Mouse (Mus musculus) heart, adult 18-20 months (tissue): ENCODE measurements around the gene Caln1. TPM values are rescaled to one million over a fixed set of nuclear protein-coding genes. Genes with fewer than 3 reads are reported as not detected.

ENCODE experiments used
- DNase-seq, 2 experiments: peaks; one replicate each; pipeline ENCODE4 v3.0.0; 2021 to 2022; ENCODE audit warnings: mixed read lengths in 1 of 2
- total RNA-seq, 2 experiments: library from RNA; stranded (reverse); gene quantifications; 2 replicates each; pipeline ENCODE4 v1.2.3; 2021

Gene Caln1
- total RNA-seq, 2 experiments from 2014 or later, result not detected

DNA sequence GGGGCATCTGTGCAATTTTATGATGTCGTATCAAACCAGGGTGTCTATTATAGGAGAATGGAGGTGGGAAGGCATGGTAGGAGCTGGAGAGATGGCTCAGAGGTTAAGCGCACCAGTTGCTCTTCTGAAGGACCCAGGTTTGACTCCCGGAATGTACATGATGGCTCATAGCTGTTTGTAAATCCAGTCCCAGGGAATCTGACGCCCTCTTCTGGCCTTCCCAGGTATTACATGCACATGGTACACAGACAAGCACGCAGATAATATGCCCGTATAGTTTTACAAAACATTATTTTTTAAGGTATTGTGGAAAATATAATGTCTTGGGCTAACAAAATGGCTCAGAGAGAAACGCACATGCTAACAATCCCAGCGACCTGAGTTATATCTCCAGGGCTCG is 443.8 kb downstream of the Caln1 start:
- no peak for DNase-seq

DNA sequence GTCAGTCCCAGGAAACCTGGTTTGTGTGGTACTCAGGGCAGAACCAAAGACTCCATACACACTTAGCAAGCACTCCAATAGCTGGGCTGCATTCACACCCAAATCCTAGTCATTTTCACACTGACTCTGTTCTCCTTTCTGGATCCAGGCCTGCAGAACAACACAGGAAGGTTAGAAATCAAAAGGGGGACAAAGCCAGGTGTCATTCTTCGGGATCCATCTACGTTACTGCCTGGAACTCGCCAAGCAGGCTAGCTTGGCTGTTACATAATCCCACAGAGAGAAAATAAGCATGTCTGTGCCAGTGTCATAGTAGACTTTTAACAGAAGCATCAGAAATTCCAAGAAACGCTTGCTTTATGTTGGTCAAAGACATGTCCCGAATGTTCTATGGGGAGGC is 446.1 kb downstream of the Caln1 start:
- no peak for DNase-seq

DNA sequence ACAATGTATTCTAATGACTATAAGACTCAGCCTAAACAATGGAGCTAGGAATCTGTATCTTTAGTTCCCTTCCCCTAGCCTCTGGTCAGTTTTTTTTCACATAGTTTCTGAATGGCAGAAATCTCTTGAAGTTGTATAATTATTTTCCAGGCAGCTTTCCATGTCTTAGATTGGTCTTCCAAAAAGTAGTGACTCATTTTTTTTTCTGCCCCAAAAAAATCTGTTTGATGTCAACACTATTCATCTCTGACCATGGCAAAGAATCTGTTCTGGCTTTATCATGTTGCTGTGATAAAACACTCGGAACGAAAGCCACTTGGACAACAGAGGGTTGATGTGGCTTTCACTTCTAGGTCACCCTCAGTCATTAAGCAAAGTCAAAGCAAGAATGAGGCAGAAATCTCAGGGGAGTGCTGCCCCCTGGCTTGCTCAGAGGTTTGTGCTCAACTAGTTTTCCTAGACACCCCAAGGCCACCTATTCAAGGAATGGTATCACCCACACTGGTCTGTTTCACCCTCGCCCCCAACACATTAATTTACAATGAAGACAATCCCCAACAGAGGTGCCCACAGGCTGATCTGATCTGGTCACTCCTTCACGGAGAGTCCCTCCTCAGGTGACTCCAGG is 450.9 kb downstream of the Caln1 start:
- DNase-seq, result peak; percentile 16 to 18

DNA sequence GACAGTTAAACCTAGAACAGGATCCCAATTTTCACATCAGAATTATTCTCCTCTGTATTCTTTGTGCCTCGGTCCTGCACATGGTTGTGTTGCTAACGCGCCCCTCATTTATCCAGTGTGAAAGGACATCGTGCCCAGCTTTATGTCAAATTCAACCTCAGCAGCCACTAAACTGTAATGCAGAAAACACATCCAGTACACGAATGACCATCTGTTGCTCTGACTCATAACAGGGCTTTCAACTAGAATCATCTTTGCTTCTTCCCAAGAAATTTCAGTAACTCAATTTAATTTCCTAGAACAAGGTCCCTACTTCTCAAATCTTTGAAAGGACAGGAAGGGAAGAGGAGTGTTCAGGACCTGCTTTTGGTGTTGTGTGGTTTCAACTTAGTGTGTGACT is 451.4 kb downstream of the Caln1 start:
- DNase-seq, result no peak

DNA sequence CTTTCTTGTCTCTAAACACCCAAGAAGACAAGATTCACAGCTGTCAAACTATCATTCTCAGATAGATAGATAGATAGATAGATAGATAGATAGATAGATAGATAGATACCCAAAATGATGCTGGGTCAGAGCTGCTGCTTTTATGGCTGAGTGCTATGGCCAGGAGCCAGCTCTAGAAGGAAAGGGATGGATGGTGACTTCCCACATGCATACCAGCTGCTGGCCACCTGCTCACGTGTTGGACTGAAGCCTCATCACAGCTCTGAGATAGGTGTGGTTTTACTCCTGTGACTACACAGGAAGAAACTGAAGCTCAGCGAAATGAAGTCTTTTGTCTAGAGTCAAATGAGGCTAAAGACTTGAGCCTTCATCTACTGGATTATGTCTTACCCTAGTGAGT is 456.5 kb downstream of the Caln1 start:
- DNase-seq, result no peak

DNA sequence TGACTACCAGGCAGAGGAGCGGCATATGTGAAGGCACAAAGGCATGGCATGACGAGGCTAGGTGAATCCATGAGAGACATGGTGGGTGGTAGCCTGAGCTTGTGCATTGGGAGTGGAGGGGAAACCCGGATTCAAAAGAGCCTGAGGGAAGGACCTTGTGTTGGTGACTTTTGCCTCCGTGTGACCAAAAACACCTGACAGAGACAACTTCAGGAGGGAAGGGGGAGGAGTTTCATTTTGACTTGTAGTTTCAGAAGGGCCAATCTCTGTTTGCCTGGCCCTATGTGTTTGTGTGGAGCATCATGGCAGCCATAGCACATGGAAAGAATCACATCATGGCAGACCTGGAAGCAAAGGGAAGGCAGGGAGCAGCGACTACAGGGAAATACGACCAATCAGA is 479.3 kb downstream of the Caln1 start:
- no peak for DNase-seq

DNA sequence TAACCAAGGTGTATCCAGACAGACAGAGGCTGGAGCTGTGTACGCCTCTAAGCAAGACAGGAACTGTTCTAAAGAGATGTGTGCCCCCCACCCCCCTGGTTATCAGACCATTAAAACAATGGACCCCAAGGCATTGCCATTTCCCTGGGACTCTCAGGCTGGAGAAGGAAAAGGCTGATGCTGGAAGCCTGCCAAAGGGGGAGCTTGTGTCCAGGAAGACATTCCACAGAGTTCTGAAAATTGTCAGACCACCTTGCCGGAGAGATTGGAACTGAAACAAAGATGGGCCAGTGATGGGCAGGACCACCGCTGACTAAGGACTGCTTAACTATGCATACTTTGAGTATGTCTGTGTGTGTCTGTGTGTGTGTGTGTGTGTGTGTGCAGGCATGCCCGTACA is 480.4 kb downstream of the Caln1 start:
- no peak for DNase-seq

DNA sequence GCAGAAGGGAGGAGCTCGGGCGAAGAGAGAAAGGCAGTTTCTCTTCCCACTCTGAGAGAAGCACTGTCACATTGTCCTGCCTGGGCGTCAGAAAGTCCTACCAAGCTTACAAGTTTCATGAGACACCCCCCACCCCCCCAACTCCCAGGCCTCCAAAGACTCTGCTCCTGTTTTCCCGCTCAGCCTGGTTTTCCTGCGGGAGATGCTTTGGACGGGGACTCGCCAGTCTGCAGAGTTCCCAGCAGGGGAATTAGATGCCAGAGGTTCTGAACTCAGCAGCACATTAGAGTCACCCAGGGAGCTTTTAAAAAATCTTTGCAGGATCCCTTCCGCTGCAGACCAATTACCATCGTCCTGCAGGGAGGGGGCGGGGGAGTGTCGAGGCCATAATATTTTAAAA is 482.9 kb downstream of the Caln1 start:
- no peak for DNase-seq

DNA sequence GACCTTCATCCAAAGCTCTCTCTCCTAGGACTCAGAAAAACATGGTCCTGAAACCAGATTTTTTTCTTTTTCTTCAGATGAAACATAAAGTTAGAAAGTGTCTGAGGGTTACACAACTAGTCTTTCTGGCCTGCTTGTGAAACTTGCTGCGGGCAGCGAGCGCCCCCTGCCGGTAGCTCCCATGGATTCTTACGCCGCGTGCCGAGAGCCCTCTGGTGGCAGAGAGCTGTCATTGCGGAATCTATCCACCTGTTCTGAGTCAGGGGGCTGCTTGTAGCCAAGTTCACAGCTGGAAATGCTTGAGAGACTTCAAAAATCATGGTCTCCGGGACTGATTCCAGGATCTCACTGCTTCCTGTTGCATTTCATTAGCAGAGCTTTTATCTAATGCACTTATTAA is 484.1 kb downstream of the Caln1 start:
- peak; percentile 67 to 92 for DNase-seq

DNA sequence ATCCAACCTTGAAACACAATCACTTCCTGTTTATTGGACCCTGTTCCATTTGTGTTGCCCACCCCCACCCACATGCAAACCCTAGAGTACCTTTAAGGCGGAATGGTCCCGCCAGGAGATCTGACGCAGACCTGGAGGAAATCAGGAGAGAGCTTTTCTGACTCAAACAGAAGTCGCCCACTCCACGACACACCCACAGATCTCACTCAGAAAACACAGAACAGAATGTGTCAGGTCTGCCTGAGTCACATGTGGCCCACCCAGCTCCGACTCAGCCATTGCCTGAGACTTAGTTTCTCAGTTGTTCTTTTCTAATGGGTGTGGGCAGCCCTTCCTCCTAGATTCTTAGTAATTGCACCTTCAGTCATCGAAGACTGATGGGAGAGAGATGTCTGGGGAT is 485.2 kb downstream of the Caln1 start:
- DNase-seq, result no peak

DNA sequence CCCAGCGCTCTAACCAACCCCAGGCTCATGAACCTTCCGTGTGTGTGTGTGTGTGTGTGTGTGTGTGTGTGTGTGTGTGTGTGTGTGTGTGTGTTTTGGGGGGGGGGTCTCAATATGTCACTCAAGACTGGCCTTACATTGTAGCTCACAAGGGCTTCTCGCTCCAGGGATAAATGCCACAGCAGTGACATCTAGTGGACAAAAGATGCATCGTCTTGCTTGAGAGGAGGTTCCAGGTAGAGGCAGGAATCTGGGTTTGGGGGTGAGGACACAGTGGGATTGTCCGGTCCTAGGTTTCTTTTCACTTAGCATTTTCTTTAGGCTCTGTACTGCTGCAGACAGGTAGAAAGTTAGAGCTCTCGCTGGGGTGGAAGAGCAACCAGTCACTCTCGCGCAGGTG is 488.9 kb downstream of the Caln1 start:
- DNase-seq, result peak in 1 of 2 experiments; percentile 57

DNA sequence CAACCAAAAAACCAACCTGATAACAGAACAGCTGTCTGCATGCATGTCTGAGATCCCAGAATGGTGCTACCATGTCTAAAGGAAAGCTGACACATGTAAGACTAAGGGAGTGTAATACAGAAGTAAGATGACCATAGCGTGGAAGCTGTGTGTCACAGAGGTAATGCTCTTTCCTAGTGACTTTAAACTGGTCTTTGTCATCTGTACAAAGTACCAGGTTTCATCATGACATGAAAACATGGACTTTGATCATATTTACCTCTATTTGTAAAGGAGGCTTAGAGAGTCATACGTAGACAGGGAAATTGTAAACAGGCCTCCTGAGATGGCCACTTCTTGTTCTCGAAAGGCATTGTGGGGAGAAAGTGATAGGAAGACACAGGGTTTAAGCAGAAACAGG is 489.5 kb downstream of the Caln1 start:
- no peak for DNase-seq

DNA sequence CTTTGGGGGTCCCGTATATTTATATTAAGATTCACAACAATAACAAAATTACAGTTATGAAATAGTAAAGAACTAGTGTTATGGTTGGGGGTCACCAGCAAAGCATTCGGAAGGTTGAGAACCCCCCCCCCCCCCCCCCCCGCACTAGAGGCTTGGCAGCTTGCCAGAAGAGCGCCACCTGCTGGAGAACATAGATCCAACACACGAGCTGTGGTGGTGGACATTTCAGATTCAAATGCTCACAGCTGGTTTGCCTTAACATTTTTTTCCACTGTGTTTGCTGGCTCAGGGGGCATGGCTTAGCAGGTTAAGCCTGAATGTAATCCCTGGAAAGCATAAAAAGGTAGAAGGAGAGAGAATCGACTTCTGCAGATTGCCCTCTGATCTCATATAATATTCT is 490.5 kb downstream of the Caln1 start:
- DNase-seq, result no peak

DNA sequence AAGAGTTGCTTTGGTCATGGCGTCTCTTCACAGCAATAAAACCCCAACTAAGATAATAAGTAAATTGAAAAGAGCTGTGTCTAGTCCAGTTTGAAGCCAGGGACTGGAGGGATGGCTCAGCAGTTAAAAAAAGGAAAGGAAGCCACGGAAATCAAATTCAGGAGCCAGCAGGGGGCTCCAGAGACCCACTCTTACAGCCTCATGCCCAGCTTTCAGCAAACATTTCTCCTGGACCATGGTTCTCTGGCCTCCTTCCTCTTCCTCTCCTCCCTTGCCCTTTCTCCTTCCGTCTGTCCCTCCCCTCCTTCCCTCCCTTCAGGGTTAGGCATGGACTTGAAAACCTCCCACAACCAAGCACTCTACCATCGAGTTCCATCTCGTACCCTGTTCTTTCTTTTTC is 493.0 kb downstream of the Caln1 start:
- DNase-seq, result peak in 1 of 2 experiments; percentile 54

DNA sequence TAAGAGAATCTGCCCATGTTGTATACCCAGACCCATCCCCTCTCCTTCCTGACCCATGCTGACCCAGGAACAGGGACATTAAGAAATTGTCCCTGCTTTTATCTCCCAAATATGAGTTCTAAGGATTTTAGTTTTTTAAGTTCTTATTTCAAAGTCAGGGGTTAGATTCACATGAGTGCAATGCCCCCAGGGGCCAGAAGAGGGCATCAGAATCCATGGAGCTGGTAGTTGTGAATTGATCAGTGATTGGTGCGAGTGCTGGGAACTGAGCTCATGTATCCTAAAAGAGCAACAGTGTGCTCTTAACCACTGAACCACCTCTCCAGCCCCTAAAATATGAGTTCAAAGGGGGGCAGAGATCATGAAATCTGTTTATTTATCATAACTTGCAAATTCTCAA is 500.6 kb downstream of the Caln1 start:
- peak in 1 of 2 experiments; percentile 24 for DNase-seq

DNA sequence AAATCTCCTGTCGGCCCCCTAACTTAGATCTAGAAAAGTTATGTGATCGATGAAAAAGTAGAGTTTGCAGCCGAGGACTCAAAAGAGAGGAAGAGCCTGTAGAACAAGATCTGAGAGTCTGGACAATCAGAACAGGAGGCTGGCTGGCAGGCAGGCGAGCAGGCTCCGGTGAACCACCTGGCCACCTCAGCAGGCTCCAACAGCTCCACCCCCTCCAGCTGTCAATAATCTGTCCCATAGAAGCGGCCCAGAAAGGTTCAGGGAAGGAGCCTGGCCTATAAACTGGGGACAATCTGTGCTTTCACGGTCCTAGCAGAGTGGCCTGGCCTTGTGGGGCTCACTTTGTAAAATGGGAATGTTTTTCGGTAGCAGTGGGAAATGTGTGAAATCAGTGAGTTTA is 501.8 kb downstream of the Caln1 start:
- DNase-seq, result no peak

DNA sequence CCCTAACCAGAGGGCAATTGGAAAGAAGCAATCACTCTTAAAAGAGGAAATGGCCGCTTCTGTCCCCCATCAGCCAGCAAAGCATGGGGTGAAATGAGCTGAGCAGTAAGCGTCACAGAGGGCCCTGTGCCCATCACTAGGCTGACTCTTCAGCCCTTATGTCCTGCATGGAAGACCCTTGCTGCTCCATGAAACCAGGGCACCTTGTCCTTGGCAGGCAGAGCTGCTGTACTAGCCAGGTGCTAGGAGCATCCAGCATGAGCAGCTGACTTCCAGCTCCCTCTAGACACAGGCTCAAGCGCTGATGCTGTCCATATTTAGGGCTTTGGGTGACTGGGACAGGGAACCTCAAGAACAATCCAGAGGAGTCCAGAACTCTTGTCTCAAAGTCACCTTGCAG is 506.1 kb downstream of the Caln1 start:
- no peak for DNase-seq

DNA sequence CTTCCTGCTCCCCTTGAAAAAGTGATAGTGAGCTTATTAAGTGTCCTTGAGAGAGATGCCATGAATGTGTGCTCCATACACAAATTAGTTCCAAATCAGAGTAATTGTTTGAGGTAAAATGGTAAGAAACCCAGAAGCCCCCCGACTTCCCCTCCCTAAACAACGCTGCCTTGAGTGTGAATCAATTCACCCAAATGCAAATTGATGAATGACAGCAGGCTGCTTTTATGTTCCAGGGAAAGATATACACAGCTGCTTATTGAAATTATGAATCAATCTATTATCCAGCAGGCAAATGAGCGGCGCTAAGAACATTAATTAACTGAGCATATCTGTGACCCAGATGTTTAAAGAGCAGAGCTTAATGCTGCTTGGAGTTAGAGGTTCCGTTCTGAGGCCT is 511.1 kb downstream of the Caln1 start:
- DNase-seq, result no peak

DNA sequence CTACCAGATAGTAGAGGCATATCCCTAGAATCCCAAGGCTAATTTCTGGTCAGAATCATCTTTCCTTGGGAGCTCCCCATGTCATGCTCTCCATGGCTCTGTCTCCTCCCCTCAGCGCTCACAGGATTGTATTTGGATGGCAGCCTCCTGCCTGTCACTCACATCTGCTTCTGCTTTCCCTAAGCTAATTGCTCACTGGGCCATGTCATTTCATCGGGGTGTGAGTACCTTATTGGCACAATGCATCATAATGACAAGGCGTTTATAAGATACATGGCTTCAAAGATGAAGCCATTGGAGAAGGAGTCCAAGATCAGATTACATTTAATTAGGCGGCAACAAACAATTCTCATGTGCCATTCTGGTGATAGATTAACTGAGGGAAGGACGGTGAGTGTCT is 522.5 kb downstream of the Caln1 start:
- DNase-seq, result no peak

DNA sequence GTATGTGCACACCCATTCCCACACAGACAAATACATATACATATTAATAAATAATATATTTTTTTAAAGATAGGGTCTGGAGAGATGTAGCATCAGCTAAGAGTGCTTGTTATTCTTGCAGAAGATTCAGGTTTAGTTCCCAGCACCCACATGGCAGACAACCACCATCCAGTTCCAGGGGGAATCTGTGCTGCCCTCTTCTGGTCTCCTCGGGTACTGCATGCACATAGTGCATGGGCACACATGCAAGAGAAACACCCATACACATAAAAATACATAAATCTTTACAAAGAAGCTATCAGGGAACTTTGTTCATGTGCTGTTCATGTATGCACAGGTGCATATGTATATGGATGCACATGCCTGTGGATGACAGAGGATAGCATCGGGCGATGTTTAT is 526.7 kb downstream of the Caln1 start:
- no peak for DNase-seq

Other genes starting within 250 kb of the Caln1 start
- gene Kctd7, start 224.6 kb upstream of the Caln1 start, total RNA-seq, result 1 to 10 TPM; 1.9 to 3.0 TPM
- 10 to 100 TPM; 23.4 to 24.9 TPM for gene Rabgef1, start 197.7 kb upstream of the Caln1 start, total RNA-seq
- 10 to 100 TPM; 37.1 to 39.8 TPM for gene Tmem248, start 152.4 kb upstream of the Caln1 start, total RNA-seq
- gene Sbds, start 113.9 kb upstream of the Caln1 start, total RNA-seq, result 10 to 100 TPM; 52.0 to 55.9 TPM
- 1 to 10 TPM; 6.4 to 9.1 TPM for gene Tyw1, start 113.8 kb upstream of the Caln1 start, total RNA-seq
- not detected for gene A330070K13Rik, start 15.2 kb downstream of the Caln1 start, total RNA-seq